Mouse (Mus musculus): ENCODE measurements around the gene AU015836.

DNA sequence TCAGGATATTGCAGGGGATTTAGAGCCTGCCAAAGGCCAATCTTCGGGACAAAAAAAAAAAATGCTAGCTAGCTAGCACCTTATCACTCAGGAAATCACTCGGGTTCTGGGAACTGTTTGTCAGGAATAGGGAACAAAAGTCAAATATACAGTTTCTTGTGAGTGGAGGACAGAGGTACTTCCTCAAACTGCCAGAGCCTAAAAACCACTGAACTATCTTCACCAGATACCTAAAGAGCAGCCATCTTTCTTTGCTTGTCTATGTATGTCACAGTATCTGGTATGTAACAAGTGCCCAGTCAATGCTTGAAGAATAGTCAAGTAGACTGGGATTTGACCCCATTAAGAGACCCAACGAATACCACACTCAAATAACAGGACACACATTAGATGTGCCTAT, 10.0 kb upstream of the AU015836 start:
- TF ChIP-seq POLR2A (IDR thresholded peaks at IDR 0.05; ENCODE audit: low read depth, low read length) (no peak), CTCF (conservative IDR thresholded peaks at IDR 0.05; ENCODE audit: insufficient read depth, insufficient read length, low read depth, low read length) (no peak)

All from kidney, adult 2 months (tissue).